Mouse (Mus musculus): ENCODE results near the gene Klk1b24.
"Not testable (repeated sequence)": the region's sequence is repeated elsewhere in the genome, so short reads cannot be mapped to it uniquely, and the experiment has no call there.

The Klk1b24 gene

GRCm38 (mm10) chr7:44187936-44188335 is at the start of gene Klk1b24:
Gene Klk1b24 (plus strand): TSS chr7:44188236.
- DNase-seq (ENCODE audit: low read depth, low spot score), result not testable (repeated sequence)

- DNase-seq (ENCODE audit: low read depth, low spot score), result peak; percentile 30
These were observed 8.6 kb upstream of the Klk1b24 start for GRCm38 (mm10) chr7:44179299-44180045.

- not testable (repeated sequence) for DNase-seq (ENCODE audit: low read depth, low spot score)
These were observed 1.5 kb upstream of the Klk1b24 start for GRCm38 (mm10) chr7:44186516-44186915.

GRCm38 (mm10) chr7:44193466-44193865 is 5.4 kb downstream of the Klk1b24 start:
- not testable (repeated sequence) for DNase-seq (ENCODE audit: low read depth, low spot score)

GRCm38 (mm10) chr7:44197891-44198290 is 9.9 kb downstream of the Klk1b24 start, which contains the start of gene Klk1b3:
Gene Klk1b3 (plus strand): TSS chr7:44198191.
- DNase-seq (ENCODE audit: low read depth, low spot score), result no peak

- DNase-seq (ENCODE audit: low read depth, low spot score), result not testable (repeated sequence)
These were observed 19.1 kb downstream of the Klk1b24 start, which contains the start of gene Klk1b4 for GRCm38 (mm10) chr7:44207135-44207534. Gene Klk1b4 (plus strand): TSS chr7:44207435.

- no peak for DNase-seq (ENCODE audit: low read depth, low spot score)
These were observed 20.3 kb downstream of the Klk1b24 start for GRCm38 (mm10) chr7:44208307-44208706.

- DNase-seq (ENCODE audit: low read depth, low spot score), result no peak
These were observed 27.6 kb downstream of the Klk1b24 start, which contains the start of gene Klk1b5 for GRCm38 (mm10) chr7:44215645-44216044. Gene Klk1b5 (plus strand): TSS chr7:44215945.

- not testable (repeated sequence) for DNase-seq (ENCODE audit: low read depth, low spot score)
These were observed 33.6 kb downstream of the Klk1b24 start for GRCm38 (mm10) chr7:44221601-44222000.

GRCm38 (mm10) chr7:44222335-44222734 is 34.3 kb downstream of the Klk1b24 start:
- not testable (repeated sequence) for DNase-seq (ENCODE audit: low read depth, low spot score)

GRCm38 (mm10) chr7:44225076-44225475 is 37.0 kb downstream of the Klk1b24 start, which contains the start of gene Klk1:
Gene Klk1 (plus strand): TSS chr7:44225360.
- DNase-seq (ENCODE audit: low read depth, low spot score), result peak; percentile 83

- DNase-seq (ENCODE audit: low read depth, low spot score), result no peak
These were observed 47.9 kb downstream of the Klk1b24 start, which contains the start of gene Gm36864 for GRCm38 (mm10) chr7:44235909-44236308. Gene Gm36864 (plus strand): TSS chr7:44236177.

- no peak for DNase-seq (ENCODE audit: low read depth, low spot score)
These were observed 51.9 kb downstream of the Klk1b24 start for GRCm38 (mm10) chr7:44239913-44240312.

- no peak for DNase-seq (ENCODE audit: low read depth, low spot score)
These were observed 52.7 kb downstream of the Klk1b24 start for GRCm38 (mm10) chr7:44240712-44241111.

- no peak for DNase-seq (ENCODE audit: low read depth, low spot score)
These were observed 53.1 kb downstream of the Klk1b24 start for GRCm38 (mm10) chr7:44241163-44241562.
